Mouse (Mus musculus) testis, adult 2 months (tissue): ENCODE data around the gene Nav2.

Source experiments
- CTCF ChIP-seq: fragments of 200-500 bp; IDR thresholded peaks from 2 replicates; pipeline ENCODE4 v1.5.1; 2012; ENCODE audit warnings: low read depth, mild to moderate bottlenecking, inconsistent platforms, low read length, moderate library complexity; ENCODE audit not compliant: control insufficient read depth, insufficient read depth, insufficient replicate concordance
- POLR2A ChIP-seq: fragments of 200-500 bp; IDR thresholded peaks from 2 replicates; pipeline ENCODE4 v1.6.1; 2012; ENCODE audit warnings: low read depth, mild to moderate bottlenecking, inconsistent platforms, low read length, moderate library complexity; ENCODE audit not compliant: control insufficient read depth

- no peak for TF ChIP-seq CTCF
- no peak for TF ChIP-seq POLR2A
These were observed 432.8 kb downstream of the Nav2 start for GRCm38 (mm10) chr7:49341151-49341918.
